Mouse (Mus musculus): ENCODE data around the gene B4galt2.

DNA sequence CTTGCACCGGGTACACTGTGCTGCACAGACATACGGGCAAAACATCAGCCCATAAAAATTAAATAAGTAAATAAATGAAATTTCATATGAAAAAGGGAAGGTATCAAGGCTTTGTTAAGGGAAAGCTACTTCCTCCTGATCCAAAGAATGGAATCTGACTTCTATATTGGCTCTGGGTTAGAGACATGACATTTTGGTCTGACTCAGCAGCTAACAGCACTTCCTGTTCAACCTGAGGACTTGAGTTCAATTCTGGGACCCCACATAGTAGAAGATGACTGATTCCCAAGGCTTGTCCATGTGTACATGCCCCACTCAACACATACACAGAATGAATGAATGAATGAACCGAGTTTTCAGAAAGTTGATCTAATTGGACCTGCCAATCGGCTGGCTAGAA, 34.6 kb upstream of the B4galt2 start:
- TF ChIP-seq CTCF (IDR thresholded peaks at IDR 0.05; ENCODE audit: control insufficient read depth, insufficient read depth, low read length) (no peak), POLR2A (IDR thresholded peaks at IDR 0.05; ENCODE audit: borderline replicate concordance, control insufficient read depth, low read depth, low read length) (no peak)

Data from bone marrow, adult 2 months (tissue).